Mouse (Mus musculus): Measurements from ENCODE around the gene Ndufaf8.

The Ndufaf8 gene

GRCm38 (mm10) chr11:120134148-120134547 lies 35.4 kb downstream of the Ndufaf8 start:
- DNase-seq (ENCODE audit: low read depth, low spot score) = no peak

DNA sequence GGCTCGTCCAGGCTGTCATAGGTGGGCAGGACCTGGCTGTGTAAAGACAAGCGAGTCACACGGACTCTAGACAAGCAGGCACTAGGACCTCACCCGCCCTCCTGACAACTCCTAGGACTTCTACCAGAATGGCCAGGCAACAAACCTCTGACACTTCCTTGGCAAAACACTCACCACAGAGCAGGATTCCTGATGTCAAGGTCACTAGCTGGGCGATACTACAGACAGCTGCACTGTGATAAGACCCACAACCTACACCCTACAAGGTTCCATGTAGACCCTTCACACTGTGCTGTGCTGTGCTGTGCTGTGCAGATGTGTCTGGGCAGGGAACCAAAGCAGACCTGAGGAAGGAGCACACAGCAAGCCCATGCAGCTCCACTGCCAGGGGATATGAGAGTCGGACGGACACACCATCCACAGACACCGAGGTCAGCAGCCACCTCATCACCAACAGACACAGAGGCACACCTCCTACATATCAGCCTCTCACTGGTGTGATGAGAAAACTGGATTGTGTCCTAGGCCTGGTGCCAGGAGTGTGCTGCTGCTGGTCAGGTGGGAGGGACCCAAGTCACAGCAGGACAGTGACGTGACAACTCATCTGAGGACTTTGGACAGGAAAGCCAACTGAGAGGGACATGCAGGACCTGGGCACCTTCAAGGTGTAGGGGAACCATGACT lies 36.3 kb downstream of the Ndufaf8 start:
- DNase-seq (ENCODE audit: low read depth, low spot score) = no peak

- no peak for DNase-seq (ENCODE audit: low read depth, low spot score)
Observed at GRCm38 (mm10) chr11:120136195-120136594, 37.5 kb downstream of the Ndufaf8 start.

DNA sequence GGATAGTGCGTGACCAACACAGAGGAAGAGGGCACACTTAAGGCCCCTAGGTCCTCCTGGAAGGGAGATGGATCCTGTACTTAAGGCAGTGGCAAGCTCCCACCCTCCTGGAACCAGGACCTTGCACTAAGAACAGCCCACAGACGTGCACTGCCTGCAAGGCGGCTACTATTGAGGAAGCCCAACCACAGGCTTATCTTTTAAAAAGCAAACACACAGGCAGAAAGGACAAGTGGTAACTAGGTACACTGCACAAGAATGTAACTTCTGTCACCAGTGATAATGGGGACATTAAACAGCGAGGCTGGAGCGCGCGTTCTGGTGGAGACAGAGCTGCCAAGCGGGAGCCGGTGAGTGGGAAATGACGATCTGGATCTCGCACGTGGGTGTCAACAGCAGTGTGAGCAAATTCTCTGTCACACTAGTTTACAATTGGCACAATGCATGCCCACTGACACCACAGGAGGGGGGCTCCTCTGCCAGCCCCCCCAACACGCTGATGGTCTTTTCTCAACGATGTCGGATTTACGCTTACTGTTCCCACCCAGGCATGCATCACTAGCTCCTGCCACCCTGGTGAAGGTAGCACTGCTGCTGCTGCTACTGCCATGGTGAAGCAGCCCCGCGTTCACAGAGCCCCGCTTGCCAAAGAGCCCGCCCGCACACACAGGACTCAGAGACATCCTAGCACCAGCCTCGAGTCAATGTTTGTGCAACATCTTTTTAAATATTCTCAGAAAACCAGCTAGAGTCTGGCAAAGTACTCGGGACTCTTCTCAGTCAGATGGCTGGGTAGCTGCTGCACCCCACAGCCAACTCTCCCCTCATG lies 38.3 kb downstream of the Ndufaf8 start:
- peak; percentile 84 for DNase-seq (ENCODE audit: low read depth, low spot score)

DNA sequence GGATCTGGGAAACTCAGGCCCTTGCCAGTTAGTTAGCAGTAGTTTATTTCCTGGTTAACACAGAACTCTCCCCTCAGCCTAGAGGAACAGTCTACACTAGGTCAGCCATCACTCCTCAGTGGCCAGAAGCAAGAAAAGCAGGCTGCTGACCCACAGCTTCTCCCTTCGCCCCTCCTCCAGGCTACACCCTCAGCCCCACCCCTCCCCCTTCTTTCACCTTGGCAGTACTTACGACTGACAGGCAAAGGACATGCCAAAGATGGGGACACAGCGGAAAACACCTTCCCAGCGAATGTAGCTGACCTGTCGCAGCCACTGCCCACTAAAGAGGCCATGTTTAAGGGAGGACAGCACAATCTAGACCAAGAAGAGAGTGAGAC lies 38.9 kb downstream of the Ndufaf8 start:
- DNase-seq (ENCODE audit: low read depth, low spot score) = no peak

GRCm38 (mm10) chr11:120139309-120139731 lies 40.6 kb downstream of the Ndufaf8 start:
- DNase-seq (ENCODE audit: low read depth, low spot score) = peak; percentile 82

- DNase-seq (ENCODE audit: low read depth, low spot score) = no peak
Observed at GRCm38 (mm10) chr11:120140255-120140654, 41.5 kb downstream of the Ndufaf8 start.

DNA sequence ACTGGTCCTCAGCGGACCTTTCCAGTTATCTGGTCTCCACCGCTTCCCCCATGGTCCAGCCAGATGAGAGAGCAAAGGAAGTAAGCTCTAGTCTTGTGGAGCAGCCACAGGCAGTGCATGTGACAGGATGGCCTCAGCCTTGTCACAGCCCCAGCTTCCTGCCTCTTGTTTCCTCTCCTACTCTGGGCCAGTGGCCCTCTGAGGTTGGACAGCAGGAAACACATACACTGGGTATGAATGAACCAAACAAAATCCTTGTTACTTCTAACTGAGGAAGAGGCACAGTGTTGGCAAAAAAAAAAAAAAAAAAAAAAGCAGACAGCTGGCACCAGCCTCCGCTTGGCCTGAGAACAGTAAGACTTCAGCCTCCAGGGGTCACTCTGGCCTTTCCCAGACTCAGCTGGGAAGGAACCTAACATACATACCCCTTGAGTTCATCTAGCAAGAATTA lies 43.9 kb downstream of the Ndufaf8 start:
- peak; percentile 71 for DNase-seq (ENCODE audit: low read depth, low spot score)

GRCm38 (mm10) chr11:120143708-120144497 lies 45.2 kb downstream of the Ndufaf8 start:
- no peak for DNase-seq (ENCODE audit: low read depth, low spot score)

DNA sequence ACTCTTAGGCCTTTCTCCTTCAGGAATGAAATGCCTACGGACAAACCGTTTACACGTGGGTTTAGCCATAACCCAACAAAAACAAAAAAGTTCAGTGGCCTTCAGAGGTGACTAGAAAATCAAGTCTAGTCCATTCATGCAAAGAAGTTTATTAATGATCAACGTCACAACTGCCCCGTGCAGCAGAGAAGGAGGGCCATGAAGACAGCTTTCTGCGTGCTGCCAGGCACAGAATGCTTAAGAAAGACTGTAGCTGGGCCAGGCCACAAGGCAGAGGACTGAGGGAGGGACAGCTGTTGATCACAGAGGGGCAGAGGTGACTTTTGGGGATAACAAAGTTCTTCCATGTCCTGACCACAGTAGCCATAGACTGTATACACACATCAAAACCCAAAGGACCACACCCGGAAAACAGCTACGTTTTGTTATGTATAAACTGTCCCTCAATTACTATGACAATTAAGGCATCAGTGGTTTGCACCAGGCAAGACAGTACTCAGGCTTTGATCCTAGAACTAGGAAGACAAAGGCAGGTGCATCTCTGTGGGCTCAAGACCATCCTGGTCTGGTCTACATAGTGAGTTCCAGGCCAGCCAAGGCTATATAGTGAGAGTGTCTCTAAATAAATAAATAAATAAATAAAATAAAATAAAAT lies 49.6 kb downstream of the Ndufaf8 start:
- DNase-seq (ENCODE audit: low read depth, low spot score) = no peak

DNA sequence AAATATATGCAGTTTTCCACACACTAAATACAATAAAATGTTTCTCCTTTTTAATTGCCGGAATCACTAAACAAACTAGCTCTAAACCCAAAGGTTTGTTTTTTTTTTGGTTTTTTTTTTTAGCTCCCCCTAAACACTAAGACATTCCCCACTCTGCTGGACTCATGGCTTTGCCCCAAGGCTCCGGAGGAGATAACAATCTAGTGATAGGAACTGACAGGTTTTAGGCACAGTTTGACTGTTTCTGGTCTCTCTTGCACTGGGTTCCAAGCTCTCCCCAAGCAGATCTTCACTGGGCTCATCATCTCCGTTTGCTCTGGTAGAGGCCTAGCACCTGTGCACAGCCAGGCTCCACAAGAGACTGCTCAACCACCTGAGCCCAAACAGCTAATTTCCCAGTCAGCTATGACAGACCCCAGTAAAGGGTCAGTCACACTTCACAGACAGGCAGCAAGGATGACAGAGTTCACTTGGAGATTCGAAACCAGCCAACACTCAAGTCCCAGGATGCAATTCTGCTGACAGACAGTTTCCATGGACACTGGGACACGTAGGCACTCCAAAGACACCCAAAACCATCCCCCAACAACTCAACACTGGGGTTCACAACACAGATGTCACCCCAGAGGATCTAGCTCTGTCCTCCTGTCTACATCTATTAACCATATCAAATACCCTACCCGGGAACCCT lies 50.9 kb downstream of the Ndufaf8 start:
- DNase-seq (ENCODE audit: low read depth, low spot score) = no peak

All from brain, adult 2 months (tissue).